Mouse (Mus musculus) small intestine, adult 2 months (tissue): ENCODE data around the gene Kng1. TPM values are rescaled to one million over a fixed set of nuclear protein-coding genes. Genes with fewer than 3 reads are reported as not detected.
"Not testable (repeated sequence)": the region's sequence is repeated elsewhere in the genome, so short reads cannot be mapped to it uniquely, and the experiment has no call there.

Experiments used
- H3K27ac ChIP-seq: fragments of 200-500 bp; 2 replicates; pipeline ENCODE4 v1.5.1; 2012; ENCODE audit warnings: low read depth, low read length, control low read depth, inconsistent platforms; ENCODE audit not compliant: insufficient read depth
- H3K27me3 ChIP-seq: fragments of 200-500 bp; 2 replicates; pipeline ENCODE4 v1.6.1; 2012; ENCODE audit warnings: mild to moderate bottlenecking, moderate library complexity, low read length, inconsistent platforms; ENCODE audit not compliant: control insufficient read depth, insufficient read depth
- H3K36me3 ChIP-seq: fragments of 200-500 bp; 2 replicates; pipeline ENCODE4 v1.6.1; 2012; ENCODE audit warnings: mild to moderate bottlenecking, low read length, control low read depth, inconsistent platforms; ENCODE audit not compliant: control insufficient read depth, insufficient read depth
- H3K4me1 ChIP-seq: fragments of 200-500 bp; 2 replicates; pipeline ENCODE4 v1.6.1; 2012; ENCODE audit warnings: low read length, inconsistent platforms, mixed read lengths; ENCODE audit not compliant: control insufficient read depth, insufficient read depth, insufficient read length
- H3K4me3 ChIP-seq: fragments of 200-500 bp; 2 replicates; pipeline ENCODE4 v1.5.1; 2012; ENCODE audit warnings: low read depth, mild to moderate bottlenecking, control low read depth, inconsistent platforms, low read length, moderate library complexity
- CTCF ChIP-seq: fragments of 200-500 bp; IDR thresholded peaks from 2 replicates; pipeline ENCODE4 v1.5.1; 2012; ENCODE audit warnings: low read depth, mild to moderate bottlenecking, control low read depth, inconsistent platforms, low read length, moderate library complexity, mixed read lengths; ENCODE audit not compliant: insufficient replicate concordance, insufficient read length; ENCODE audit errors: extremely low read depth
- POLR2A ChIP-seq: fragments of 200-500 bp; IDR thresholded peaks from 2 replicates; pipeline ENCODE4 v1.6.1; 2012; ENCODE audit warnings: low read depth, mild to moderate bottlenecking, control low read depth, inconsistent platforms, low read length, moderate library complexity
- WGBS: fragments of 180-500 bp; shearing (Covaris S2); methylation state at CpG from one replicate; pipeline ENCODE4 v1.1.7; 2018; 5-methylcytosine and 5-hydroxymethylcytosine counted together
- polyA plus RNA-seq: library from polyadenylated mRNA; depleted of rRNA; stranded (reverse); fragments of >200 nt; gene quantifications from 2 replicates; pipeline ENCODE4 v1.2.3, GENCODE M21; 2012

Gene Kng1
- polyA plus RNA-seq, 1 experiment: not detected

- 81% methylated on average over 5 of the region's 5 CpGs for WGBS
- TF ChIP-seq CTCF: no peak
- TF ChIP-seq POLR2A: no peak
- Histone ChIP-seq H3K27me3 (no peaks in the 10 kb centered on the region), H3K27ac (no peak overlapping the region), H3K36me3 (no peaks in the 10 kb centered on the region), H3K4me1 (no peaks in the 10 kb centered on the region), H3K4me3 (no peak overlapping the region)
Observed at GRCm38 (mm10) chr16:23030673-23031435, 26.8 kb upstream of the Kng1 start.

DNA sequence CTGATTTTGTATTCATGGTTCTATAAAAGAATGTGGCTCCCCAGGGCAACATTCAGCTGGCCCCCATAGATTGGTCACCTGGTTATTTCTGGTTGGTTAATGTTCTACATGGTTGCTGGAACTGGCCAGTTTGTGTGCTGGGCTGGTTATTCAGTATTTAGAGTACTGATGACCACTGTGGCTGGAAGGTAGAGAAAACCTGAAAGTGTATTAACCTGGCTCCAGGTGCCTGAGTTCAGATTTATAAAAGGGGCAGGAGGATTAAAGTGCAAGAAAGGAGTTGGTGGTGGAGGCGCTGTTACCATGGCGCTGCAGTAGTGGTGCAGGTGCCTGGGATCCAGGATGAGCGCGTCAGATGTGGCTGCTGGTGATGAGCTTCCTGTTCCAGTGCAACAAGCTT lies 24.0 kb upstream of the Kng1 start:
- no peak overlapping the region for H3K27ac ChIP-seq
- H3K27me3 ChIP-seq: no peaks in the 10 kb centered on the region
- WGBS: 93% methylated on average over 4 of the region's 4 CpGs
- no peaks in the 10 kb centered on the region for H3K4me1 ChIP-seq
- no peaks in the 10 kb centered on the region for H3K36me3 ChIP-seq
- H3K4me3 ChIP-seq: no peak overlapping the region
- TF ChIP-seq CTCF (no peak), POLR2A (no peak)

DNA sequence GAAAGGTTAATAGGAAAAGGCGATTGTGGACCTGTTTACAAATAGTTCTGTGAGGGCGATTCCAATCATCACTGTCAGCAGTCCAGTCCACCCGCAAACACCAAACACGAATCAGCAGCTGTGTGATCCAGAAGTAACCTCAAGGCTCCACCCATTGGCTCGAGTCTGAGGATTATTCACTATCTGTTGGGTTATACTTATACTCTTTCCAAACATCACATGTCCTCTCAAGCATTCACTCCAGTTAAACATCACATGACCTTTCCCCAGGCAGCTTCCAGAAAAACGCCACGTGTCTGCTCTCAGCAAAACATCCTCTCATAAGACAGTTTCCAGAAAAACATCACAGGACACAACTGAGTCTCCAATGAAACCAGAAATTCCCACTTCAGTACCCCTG lies 19.9 kb upstream of the Kng1 start:
- Histone ChIP-seq H3K27me3 (no peaks in the 10 kb centered on the region), H3K36me3 (no peaks in the 10 kb centered on the region), H3K27ac (no peak overlapping the region), H3K4me1 (no peaks in the 10 kb centered on the region), H3K4me3 (no peak overlapping the region)
- TF ChIP-seq CTCF (no peak), POLR2A (no peak)
- 62% methylated on average over 7 of the region's 7 CpGs for WGBS

DNA sequence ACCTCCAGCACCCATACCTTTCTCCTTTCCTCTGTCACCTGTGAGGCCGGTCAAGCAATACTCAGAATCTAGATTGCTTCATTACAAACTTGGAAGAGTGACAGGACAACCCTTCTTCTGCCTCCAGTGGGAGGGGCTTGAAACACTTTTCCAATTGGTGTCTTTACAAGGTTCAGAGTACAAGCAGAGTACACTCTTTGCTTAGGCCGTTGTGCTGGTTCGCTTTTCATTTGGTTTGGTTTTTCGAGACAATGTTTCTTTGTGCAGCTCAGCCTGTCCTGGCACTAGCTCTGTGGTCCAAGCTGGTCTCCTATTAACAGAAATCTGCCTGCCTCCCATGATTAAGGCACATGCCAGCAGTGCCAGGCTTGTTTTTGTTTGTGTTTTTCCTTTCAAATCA lies 18.4 kb upstream of the Kng1 start:
- 39% methylated on average over 4 of the region's 4 CpGs for WGBS
- no peak overlapping the region for H3K27ac ChIP-seq
- no peak for TF ChIP-seq CTCF
- TF ChIP-seq POLR2A: no peak
- no peaks in the 10 kb centered on the region for H3K4me1 ChIP-seq
- no peak overlapping the region for H3K4me3 ChIP-seq
- H3K27me3 ChIP-seq: no peaks in the 10 kb centered on the region
- no peaks in the 10 kb centered on the region for H3K36me3 ChIP-seq

GRCm38 (mm10) chr16:23040876-23041275 lies 16.8 kb upstream of the Kng1 start:
- no peaks in the 10 kb centered on the region for H3K4me1 ChIP-seq
- WGBS: 10% methylated on average over 4 of the region's 4 CpGs
- H3K27me3 ChIP-seq: no peaks in the 10 kb centered on the region
- no peak overlapping the region for H3K4me3 ChIP-seq
- no peak overlapping the region for H3K27ac ChIP-seq
- TF ChIP-seq CTCF (no peak), POLR2A (no peak)
- H3K36me3 ChIP-seq: no peaks in the 10 kb centered on the region

GRCm38 (mm10) chr16:23046319-23046718 lies 11.3 kb upstream of the Kng1 start:
- no peak for TF ChIP-seq POLR2A
- TF ChIP-seq CTCF: no peak
- Histone ChIP-seq H3K4me3 (no peak overlapping the region), H3K4me1 (no peaks in the 10 kb centered on the region), H3K36me3 (no peaks in the 10 kb centered on the region), H3K27me3 (no peaks in the 10 kb centered on the region), H3K27ac (no peak overlapping the region)
- WGBS: 54% methylated on average over 5 of the region's 5 CpGs

DNA sequence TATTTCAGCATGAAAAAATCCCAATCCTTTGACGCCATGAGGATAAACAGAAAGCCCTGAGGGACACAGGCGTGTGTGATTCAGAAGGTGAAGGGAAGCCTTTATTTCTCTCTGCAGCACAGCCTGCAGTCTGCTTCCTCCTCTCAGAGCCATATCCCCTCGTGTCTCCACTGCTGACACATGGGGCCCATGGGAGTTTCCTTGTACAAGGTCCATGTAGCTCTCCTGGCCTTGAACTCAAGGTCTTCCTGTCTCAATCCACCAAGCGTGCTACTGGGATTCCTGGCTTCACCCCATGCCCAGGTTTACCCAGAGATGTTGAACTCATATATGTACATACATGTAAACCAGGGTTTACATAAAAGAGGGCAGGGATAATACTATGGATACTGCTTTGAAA lies 2.0 kb downstream of the Kng1 start:
- WGBS: 41% methylated on average over 4 of the region's 4 CpGs
- not testable (repeated sequence) for H3K27me3 ChIP-seq, H3K4me3 ChIP-seq

DNA sequence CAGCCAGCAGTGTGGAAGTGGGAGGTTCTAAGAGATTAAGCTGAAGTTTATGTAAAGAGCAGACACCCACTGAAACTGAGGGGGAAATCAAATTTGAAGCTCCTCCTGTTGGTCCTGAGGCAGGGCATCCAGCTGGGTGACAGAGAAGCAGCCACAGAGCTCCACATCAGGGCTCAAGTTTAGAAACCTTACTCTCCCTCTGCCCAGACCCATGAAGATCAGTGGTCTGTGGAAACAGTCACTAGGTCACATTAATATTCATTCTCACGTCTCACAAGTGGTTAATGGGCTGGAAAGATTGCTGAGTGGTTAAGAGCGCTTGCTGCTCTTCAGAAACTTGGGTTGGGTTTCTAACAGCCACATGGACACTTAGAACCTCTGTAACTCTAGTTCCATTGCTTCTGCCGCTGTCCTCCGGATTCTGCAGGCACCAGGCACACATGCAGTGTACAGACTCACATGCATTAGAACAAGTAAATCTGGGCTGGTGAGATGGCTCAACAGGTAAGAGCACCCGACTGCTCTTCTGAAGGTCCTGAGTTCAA lies 3.2 kb downstream of the Kng1 start:
- H3K4me3 ChIP-seq, H3K4me1 ChIP-seq, H3K36me3 ChIP-seq, H3K27ac ChIP-seq, H3K27me3 ChIP-seq: not testable (repeated sequence)
- 83% methylated on average over 5 of the region's 5 CpGs for WGBS

More for the DNA sequence above, 2.0 kb downstream of the Kng1 start:
- H3K27ac ChIP-seq, H3K36me3 ChIP-seq, H3K4me1 ChIP-seq: not testable (repeated sequence)

GRCm38 (mm10) chr16:23077516-23077915 lies 19.9 kb downstream of the Kng1 start:
- not testable (repeated sequence) for H3K27ac ChIP-seq, H3K27me3 ChIP-seq, H3K36me3 ChIP-seq, H3K4me3 ChIP-seq, H3K4me1 ChIP-seq
- WGBS: 79% methylated on average over 6 of the region's 6 CpGs

DNA sequence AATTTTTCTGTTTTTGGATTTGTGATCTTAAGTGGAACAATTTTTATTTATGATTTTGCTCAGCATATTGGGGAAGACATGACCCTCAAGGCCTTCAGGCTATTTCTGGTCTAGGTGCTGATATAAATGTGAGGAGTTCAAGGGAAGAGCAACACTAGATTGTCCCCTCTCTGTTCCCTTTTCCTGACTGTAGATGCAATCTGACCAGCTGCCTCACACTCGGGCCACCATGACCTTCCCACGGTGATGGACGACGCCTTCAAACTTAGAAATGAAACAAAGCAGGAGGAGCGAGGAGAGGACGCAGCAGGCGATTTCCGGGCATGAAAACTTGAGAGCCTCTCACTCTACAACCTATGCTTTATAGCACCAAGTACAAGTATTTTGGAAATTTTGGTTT lies 29.5 kb downstream of the Kng1 start:
- not testable (repeated sequence) for H3K36me3 ChIP-seq, H3K27ac ChIP-seq, H3K4me1 ChIP-seq, H3K27me3 ChIP-seq, H3K4me3 ChIP-seq
- 80% methylated on average over 8 of the region's 8 CpGs for whole genome bisulfite sequencing
